Mouse (Mus musculus) limb, embryonic 13.5 days (tissue): ENCODE results near the gene H2-T23. TPM values are rescaled to one million over a fixed set of nuclear protein-coding genes. Genes with fewer than 3 reads are reported as not detected.
"Not testable (repeated sequence)": the region's sequence is repeated elsewhere in the genome, so short reads cannot be mapped to it uniquely, and the experiment has no call there.

Experiments used
- ATAC-seq: fragments of 200-750 bp; cut with Nextera tagmentation; 2 replicates; pipeline ENCODE4 v1.8.0; 2017; ENCODE audit warnings: low read depth, moderate number of reproducible peaks, moderate TSS enrichment; ENCODE audit not compliant: low FRiP score
- H3K27ac ChIP-seq: fragments of 300-500 bp; sonication (generic); 2 replicates; pipeline ENCODE4 v1.5.1; 2015; ENCODE audit warnings: inconsistent platforms, mild to moderate bottlenecking, moderate library complexity
- H3K27me3 ChIP-seq: fragments of 300-500 bp; sonication (generic); 2 replicates; pipeline ENCODE4 v1.6.1; 2015; ENCODE audit warnings: mild to moderate bottlenecking, inconsistent platforms
- H3K36me3 ChIP-seq: fragments of 300-500 bp; sonication (generic); 2 replicates; pipeline ENCODE4 v1.6.1; 2015; ENCODE audit warnings: inconsistent platforms, mild to moderate bottlenecking, moderate library complexity
- H3K4me1 ChIP-seq: fragments of 300-500 bp; sonication (generic); 2 replicates; pipeline ENCODE4 v1.6.1; 2015; ENCODE audit warnings: inconsistent platforms
- H3K4me2 ChIP-seq: fragments of 300-500 bp; sonication (generic); replicated peaks from 2 replicates; pipeline ENCODE4 v1.6.1; 2015; ENCODE audit warnings: inconsistent platforms, mild to moderate bottlenecking, moderate library complexity
- H3K4me3 ChIP-seq: fragments of 300-500 bp; sonication (generic); 2 replicates; pipeline ENCODE4 v1.5.1; 2015; ENCODE audit warnings: moderate library complexity, mild to moderate bottlenecking, inconsistent platforms
- H3K9ac ChIP-seq: fragments of 300-500 bp; sonication (generic); 2 replicates; pipeline ENCODE4 v1.6.1; 2015; ENCODE audit warnings: mild to moderate bottlenecking, inconsistent platforms
- H3K9me3 ChIP-seq: fragments of 300-500 bp; sonication (generic); 2 replicates; pipeline ENCODE4 v1.6.1; 2016; ENCODE audit warnings: inconsistent platforms
- WGBS: fragments of 180-500 bp; shearing (Covaris S2); methylation state at CpG from one replicate; pipeline ENCODE4 v1.1.7; 2015; 5-methylcytosine and 5-hydroxymethylcytosine counted together
- polyA plus RNA-seq: library from polyadenylated mRNA; unstranded; fragments of >200 nt; fragmentation: Nextera tagmentation; extraction: Ambion mirVana; gene quantifications from 2 replicates; pipeline ENCODE4 v1.2.1, GENCODE M21; 2015

Gene H2-T23
- polyA plus RNA-seq, 1 experiment from 2014 or later, result 7.3 TPM

- peak overlapping the region; percentile 53 for H3K4me3 ChIP-seq
- not testable (repeated sequence) for H3K4me1 ChIP-seq, H3K36me3 ChIP-seq, H3K9me3 ChIP-seq, H3K27ac ChIP-seq
- H3K27me3 ChIP-seq, result peaks cover 10% of the 10 kb centered on the region; the same call in 1 of the 2 replicates
- peak overlapping the region; percentile 64 for H3K9ac ChIP-seq
- ATAC-seq, result peak; percentile 51; the same call in 1 of the 2 replicates
- WGBS, result under 1% methylated on average over 40 of the region's 40 CpGs
- peak overlapping the region; percentile 90 for H3K4me2 ChIP-seq
These were observed 898 bp downstream of the H2-T23 start for GRCm38 (mm10) chr17:36031583-36032331.

GRCm38 (mm10) chr17:36030703-36031582 is 1.7 kb downstream of the H2-T23 start:
- not testable (repeated sequence) for ATAC-seq

DNA sequence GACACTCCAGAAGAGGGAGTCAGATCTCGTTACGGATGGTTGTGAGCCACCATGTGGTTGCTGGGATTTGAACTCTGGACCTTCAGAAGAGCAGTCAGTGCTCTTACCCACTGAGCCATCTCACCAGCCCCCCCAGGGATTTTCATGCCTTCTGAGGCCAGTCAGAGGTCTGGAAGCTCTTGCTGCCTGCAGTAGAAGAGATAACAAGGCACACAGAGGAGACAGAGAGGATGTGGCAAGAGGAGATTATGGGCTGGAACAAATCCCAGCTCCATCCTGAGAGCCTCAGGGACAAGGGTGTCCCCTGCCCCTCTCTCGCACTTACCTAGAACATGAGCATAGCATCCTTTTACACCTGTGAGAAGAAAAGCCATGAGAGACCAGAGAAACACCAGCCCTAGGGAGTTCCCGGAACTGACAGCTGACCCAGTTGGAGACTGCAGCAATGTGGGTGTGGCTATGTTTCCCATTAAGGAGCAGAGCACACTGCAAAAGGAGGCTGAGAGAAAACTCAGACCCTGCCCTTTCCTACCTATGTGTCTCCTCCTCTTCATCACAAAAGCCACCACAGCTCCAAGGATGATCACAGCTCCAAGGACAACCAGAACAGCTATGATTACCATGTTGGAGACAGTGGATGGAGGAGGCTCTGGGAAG is 2.5 kb downstream of the H2-T23 start:
- ATAC-seq, H3K9me3 ChIP-seq: not testable (repeated sequence)
- WGBS, result 85% methylated on average over 4 of the region's 4 CpGs

More at GRCm38 (mm10) chr17:36030703-36031582, 1.7 kb downstream of the H2-T23 start:
- 55% methylated on average over 8 of the region's 8 CpGs for WGBS
- Histone ChIP-seq H3K4me3 (peak overlapping the region; percentile 53), H3K9ac (0 out of 2 replicates have a peak overlapping the region, but pooled peaks have one; percentile 64), H3K27me3 (peaks cover 10% of the 10 kb centered on the region; the same call in 1 of the 2 replicates), H3K4me2 (peak overlapping the region; percentile 90)
- H3K4me1 ChIP-seq, H3K36me3 ChIP-seq, H3K9me3 ChIP-seq, H3K27ac ChIP-seq: not testable (repeated sequence)

GRCm38 (mm10) chr17:36028879-36029619 is 3.6 kb downstream of the H2-T23 start:
- Histone ChIP-seq H3K9ac (no peak overlapping the region), H3K27me3 (peaks cover 10% of the 10 kb centered on the region; the same call in 1 of the 2 replicates), H3K27ac (no peak overlapping the region), H3K9me3 (no peaks in the 10 kb centered on the region), H3K36me3 (no peaks in the 10 kb centered on the region), H3K4me2 (no peak overlapping the region), H3K4me3 (no peak overlapping the region), H3K4me1 (peaks cover 5% of the 10 kb centered on the region)
- no peak for ATAC-seq
- 85% methylated on average over 7 of the region's 7 CpGs for WGBS

More for the DNA sequence above, 2.5 kb downstream of the H2-T23 start:
- not testable (repeated sequence) for H3K4me3 ChIP-seq, H3K27ac ChIP-seq, H3K9ac ChIP-seq, H3K36me3 ChIP-seq, H3K4me1 ChIP-seq, H3K4me2 ChIP-seq
- peaks cover 10% of the 10 kb centered on the region; the same call in 1 of the 2 replicates for H3K27me3 ChIP-seq

DNA sequence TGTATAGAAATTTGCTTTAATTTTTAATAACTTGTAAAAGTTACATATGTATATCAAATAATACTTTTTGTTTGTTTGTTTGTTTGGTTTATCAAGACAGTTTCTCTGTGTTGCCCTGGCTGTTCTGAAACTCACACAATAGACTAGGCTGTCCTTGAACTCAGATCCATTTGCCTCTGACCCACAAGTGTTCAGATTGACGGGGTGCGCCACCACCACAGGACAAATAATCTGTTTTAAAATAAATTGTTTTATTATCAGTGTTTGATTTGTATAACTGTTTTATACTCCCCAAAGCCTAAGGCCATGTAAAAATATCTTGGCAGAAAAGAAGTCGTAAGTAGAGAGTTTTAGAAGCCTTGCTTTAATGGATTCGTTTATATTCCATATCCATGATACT is 5.0 kb downstream of the H2-T23 start:
- no peaks in the 10 kb centered on the region for H3K36me3 ChIP-seq
- no peak overlapping the region for H3K4me3 ChIP-seq
- no peaks in the 10 kb centered on the region for H3K9me3 ChIP-seq
- H3K27ac ChIP-seq, result no peak overlapping the region
- ATAC-seq, result no peak
- 87% methylated on average over 4 of the region's 4 CpGs for WGBS
- peaks cover 10% of the 10 kb centered on the region; the same call in 1 of the 2 replicates for H3K27me3 ChIP-seq
- H3K4me2 ChIP-seq, result no peak overlapping the region
- peaks cover 5% of the 10 kb centered on the region for H3K4me1 ChIP-seq
- no peak overlapping the region for H3K9ac ChIP-seq

GRCm38 (mm10) chr17:36025901-36026300 is 6.8 kb downstream of the H2-T23 start:
- Histone ChIP-seq H3K36me3 (no peaks in the 10 kb centered on the region), H3K9me3 (no peaks in the 10 kb centered on the region)
- WGBS, result 75% methylated on average over 4 of the region's 4 CpGs

DNA sequence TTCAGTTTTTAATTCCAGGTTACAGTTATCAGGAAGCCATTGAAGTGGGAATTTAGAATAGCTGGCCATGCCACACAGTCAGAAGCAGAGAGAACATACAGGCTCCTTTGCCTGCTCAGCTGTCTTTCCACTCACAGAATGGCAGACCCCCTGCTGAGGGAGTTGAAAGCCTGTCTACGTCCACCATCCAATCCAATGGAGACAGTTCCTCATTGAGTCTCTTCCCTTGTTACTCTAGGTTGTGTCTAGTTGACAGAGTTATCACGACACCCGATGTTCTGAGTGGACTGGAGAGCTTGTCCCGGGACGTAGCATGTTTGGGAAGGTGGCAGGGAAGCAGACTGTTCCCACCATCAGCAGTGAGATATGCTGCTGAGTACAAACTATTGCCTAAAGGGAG is 7.5 kb downstream of the H2-T23 start:
- H3K36me3 ChIP-seq, result no peaks in the 10 kb centered on the region
- WGBS, result 81% methylated on average over 5 of the region's 5 CpGs
- no peak overlapping the region for H3K9ac ChIP-seq
- no peaks in the 10 kb centered on the region for H3K9me3 ChIP-seq
- peaks cover 5% of the 10 kb centered on the region; the same call in 1 of the 2 replicates for H3K4me1 ChIP-seq
- no peak overlapping the region for H3K4me2 ChIP-seq
- no peak overlapping the region for H3K27ac ChIP-seq
- H3K4me3 ChIP-seq, result no peak overlapping the region
- ATAC-seq, result no peak
- no peaks in the 10 kb centered on the region for H3K27me3 ChIP-seq

More at GRCm38 (mm10) chr17:36025901-36026300, 6.8 kb downstream of the H2-T23 start:
- Histone ChIP-seq H3K4me1 (peaks cover under 1% of the 10 kb centered on the region; the same call in 1 of the 2 replicates), H3K4me2 (no peak overlapping the region), H3K27ac (no peak overlapping the region), H3K27me3 (no peaks in the 10 kb centered on the region; the same call in 1 of the 2 replicates), H3K9ac (no peak overlapping the region), H3K4me3 (no peak overlapping the region)
- no peak for ATAC-seq

- 63% methylated on average over 9 of the region's 9 CpGs for WGBS
- H3K27me3 ChIP-seq, result no peaks in the 10 kb centered on the region
- H3K27ac ChIP-seq, result no peak overlapping the region
- H3K9ac ChIP-seq, result no peak overlapping the region
- no peak for ATAC-seq
- H3K4me3 ChIP-seq, result no peak overlapping the region
- H3K4me2 ChIP-seq, result no peak overlapping the region
- H3K36me3 ChIP-seq, result no peaks in the 10 kb centered on the region
- H3K9me3 ChIP-seq, result no peaks in the 10 kb centered on the region
- H3K4me1 ChIP-seq, result peaks cover 5% of the 10 kb centered on the region; the same call in 1 of the 2 replicates
These were observed 8.7 kb downstream of the H2-T23 start for GRCm38 (mm10) chr17:36023710-36024654.

- peaks cover 5% of the 10 kb centered on the region; the same call in 1 of the 2 replicates for H3K4me1 ChIP-seq
These were observed 9.7 kb downstream of the H2-T23 start for GRCm38 (mm10) chr17:36022922-36023321.

DNA sequence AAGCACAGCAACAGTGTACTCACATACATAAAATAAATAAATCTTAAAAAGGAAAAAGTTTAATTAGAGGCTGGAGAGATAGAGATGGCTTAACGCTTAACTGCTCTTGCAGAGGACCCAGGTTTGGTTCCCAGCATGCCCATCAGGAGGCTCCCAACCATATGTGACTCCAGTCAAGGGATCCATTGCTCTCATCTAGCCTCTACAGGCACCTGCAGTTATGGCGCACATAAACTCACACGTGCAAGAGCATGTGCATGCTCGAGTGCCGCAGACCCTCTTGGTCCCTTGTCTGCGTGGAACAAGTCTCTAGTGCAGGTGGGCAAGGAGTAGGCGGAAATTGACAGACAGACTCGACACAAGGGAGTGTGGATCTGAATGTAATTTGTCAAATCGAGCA is 10.6 kb downstream of the H2-T23 start:
- Histone ChIP-seq H3K27me3 (no peaks in the 10 kb centered on the region), H3K9ac (no peak overlapping the region), H3K36me3 (no peaks in the 10 kb centered on the region), H3K4me2 (no peak overlapping the region), H3K9me3 (no peaks in the 10 kb centered on the region), H3K4me3 (no peak overlapping the region), H3K4me1 (peaks cover 5% of the 10 kb centered on the region; the same call in 1 of the 2 replicates), H3K27ac (no peak overlapping the region)
- 90% methylated on average over 9 of the region's 9 CpGs for WGBS
- no peak for ATAC-seq

More at GRCm38 (mm10) chr17:36022922-36023321, 9.7 kb downstream of the H2-T23 start:
- Histone ChIP-seq H3K36me3 (no peaks in the 10 kb centered on the region), H3K9ac (no peak overlapping the region), H3K4me2 (no peak overlapping the region), H3K4me3 (no peak overlapping the region), H3K27me3 (no peaks in the 10 kb centered on the region), H3K9me3 (no peaks in the 10 kb centered on the region), H3K27ac (no peak overlapping the region)
- no peak for ATAC-seq
- WGBS, result 89% methylated on average over 6 of the region's 6 CpGs
